Mouse (Mus musculus): ENCODE results near the gene Fam167b.
"Not testable (repeated sequence)": the region's sequence is repeated elsewhere in the genome, so short reads cannot be mapped to it uniquely, and the experiment has no call there.

The Fam167b gene

GRCm38 (mm10) chr4:129557256-129557808, 21.0 kb downstream of the Fam167b start:
- DNase-seq = peak; percentile 42

GRCm38 (mm10) chr4:129556532-129557223, 21.7 kb downstream of the Fam167b start:
- peak; percentile 96 for DNase-seq

GRCm38 (mm10) chr4:129555862-129556531, 22.4 kb downstream of the Fam167b start:
- peak; percentile 33 for DNase-seq

GRCm38 (mm10) chr4:129555421-129555861, 22.9 kb downstream of the Fam167b start:
- peak; percentile 57 for DNase-seq

GRCm38 (mm10) chr4:129554512-129554911, 23.8 kb downstream of the Fam167b start:
- DNase-seq = not testable (repeated sequence)

GRCm38 (mm10) chr4:129550295-129550694, 28.1 kb downstream of the Fam167b start:
- DNase-seq = no peak

GRCm38 (mm10) chr4:129549306-129549705, 29.0 kb downstream of the Fam167b start:
- DNase-seq = peak; percentile 79

- not testable (repeated sequence) for DNase-seq
Measured at GRCm38 (mm10) chr4:129547631-129548030, 30.7 kb downstream of the Fam167b start.

GRCm38 (mm10) chr4:129544106-129544505, 34.2 kb downstream of the Fam167b start:
- DNase-seq = no peak

GRCm38 (mm10) chr4:129542592-129543141, 35.7 kb downstream of the Fam167b start, which contains the start of gene Hdac1:
Gene Hdac1, minus strand, starts transcription at chr4:129542713.
- DNase-seq = peak; percentile 98

- DNase-seq = peak; percentile 67
Measured at GRCm38 (mm10) chr4:129541868-129542591, 36.3 kb downstream of the Fam167b start.

GRCm38 (mm10) chr4:129540012-129540411, 38.3 kb downstream of the Fam167b start:
- DNase-seq = peak; percentile 72

- not testable (repeated sequence) for DNase-seq
Measured at GRCm38 (mm10) chr4:129528901-129529300, 49.4 kb downstream of the Fam167b start.

All from thymus, postnatal 14 days (tissue).